In genomic region chr1:177531791-177532190, GRCm38 (mm10) we compare ENCODE assay signal across 10 mouse cellular contexts.
A peak's percentile ranks its signal among the peaks of the same experiment; 100 is the strongest.
DNase-seq lines count a peak whose midpoint lies in the region; ATAC-seq and TF ChIP-seq lines count a peak whose summit lies in the region.
"Had no signal": no experiment of that assay in that cellular context is flagged by ENCODE, and none has a peak within 500 bp of the region (broad histone marks: within the 10 kb centered on the region; RNA-seq: fewer than 3 reads in every experiment).

No protein-coding gene starts in this region.

- H3K27me3 ChIP-seq in kidney, adult 2 months (replicated peaks; ENCODE audit: control insufficient read depth, insufficient read depth, low read length), result no peaks in the 10 kb centered on the region
- H3K27me3 ChIP-seq in kidney, embryonic 16.5 days (ENCODE audit: insufficient read depth, low read length), result no peaks in the 10 kb centered on the region
- H3K27me3 ChIP-seq: megakaryocyte, embryonic 14.5 days had no signal

- ATAC-seq in kidney, embryonic 16.5 days (ENCODE audit: low FRiP score, low TSS enrichment), result peak; percentile 61; the same call in 1 of the 2 replicates
- ATAC-seq in megakaryocyte progenitor cell, adult 5-6 weeks (replicated peaks; ENCODE audit: poor library complexity), result 0 out of 2 replicates have a peak, but pooled peaks have one; percentile 18
- no peak for ATAC-seq in monocyte, adult 5-6 weeks (replicated peaks; ENCODE audit: insufficient number of reproducible peaks, low FRiP score, low TSS enrichment, poor library complexity, severe bottlenecking)

- H3K4me1 ChIP-seq in kidney, adult 2 months (ENCODE audit: control insufficient read depth, insufficient read depth, low read length), result no peaks in the 10 kb centered on the region
- no peaks in the 10 kb centered on the region for H3K4me1 ChIP-seq in kidney, embryonic 16.5 days (ENCODE audit: insufficient read depth, low read length)

- no peak overlapping the region for H3K4me2 ChIP-seq in kidney, embryonic 16.5 days (replicated peaks; ENCODE audit: low read depth, low read length)

- H3K27ac ChIP-seq in kidney, adult 2 months (ENCODE audit: insufficient read depth, low read depth, low read length), result no peak overlapping the region
- H3K27ac ChIP-seq in kidney, embryonic 16.5 days (ENCODE audit: low read length), result peak overlapping the region; percentile 12; the same call in 1 of the 2 replicates

- DNase-seq in kidney, adult 2 months, result peak; percentile 50
- DNase-seq in kidney, adult 11 months, result no peak
- peak; percentile 50 to 72 for DNase-seq in heart, adult 9 months (ENCODE audit: low spot score in 2 of 2)
- no peak for DNase-seq in left cerebral cortex, adult 18-20 months (ENCODE audit: low spot score in 2 of 2)
- DNase-seq in right cerebral cortex, postnatal 10 days (ENCODE audit: low spot score in 2 of 2), result no peak

- no peaks in the 10 kb centered on the region for H3K9me3 ChIP-seq in kidney, embryonic 16.5 days (ENCODE audit: low read length)
- H3K9me3 ChIP-seq: megakaryocyte, embryonic 14.5 days had no signal

- no peak for TF ChIP-seq POLR2A in kidney, adult 2 months (IDR thresholded peaks at IDR 0.05; ENCODE audit: low read depth, low read length)

- WGBS in kidney, adult 2 months, result 60% methylated on average over 2 of the region's 2 CpGs
- 44% methylated on average over 2 of the region's 2 CpGs for WGBS in kidney, embryonic 16.5 days

- no peak overlapping the region for H3K4me3 ChIP-seq in kidney, adult 2 months (ENCODE audit: insufficient read depth, low read depth, low read length)
- H3K4me3 ChIP-seq in kidney, embryonic 16.5 days (ENCODE audit: low read length), result no peak overlapping the region
- H3K4me3 ChIP-seq: erythroblast, embryonic 14.5 days; megakaryocyte, embryonic 14.5 days had no signal

- no peak for TF ChIP-seq CTCF in kidney, adult 2 months (conservative IDR thresholded peaks at IDR 0.05; ENCODE audit: insufficient read depth, insufficient read length, low read depth, low read length)

- H3K36me3 ChIP-seq in kidney, adult 2 months (ENCODE audit: control insufficient read depth, insufficient read depth, low read length), result no peaks in the 10 kb centered on the region
- no peaks in the 10 kb centered on the region for H3K36me3 ChIP-seq in kidney, embryonic 16.5 days (ENCODE audit: insufficient read depth, low read length)

- no peak overlapping the region for H3K9ac ChIP-seq in kidney, embryonic 16.5 days (replicated peaks; ENCODE audit: low read length)

Comparison
In these comparisons a context has a peak if more than half of its experiments do, and no peak if none do; other contexts are left out.
1. DNase-seq: peak in kidney, adult 2 months (single experiment) and heart, adult 9 months (2 of 2); none in kidney, adult 11 months (single experiment), left cerebral cortex, adult 18-20 months (0 of 2) and right cerebral cortex, postnatal 10 days (0 of 2).